Mouse (Mus musculus) left cerebral cortex, adult 9 months (tissue): ENCODE results near the gene Ppp2r5e.
"Not testable (repeated sequence)": the region's sequence is repeated elsewhere in the genome, so short reads cannot be mapped to it uniquely, and the experiment has no call there.

ENCODE experiments used
- DNase-seq, 2 experiments: peaks; one replicate each; pipeline ENCODE4 v3.0.0; 2022; ENCODE audit warnings: low spot score in 2 of 2

Ppp2r5e gene

GRCm38 (mm10) chr12:75446245-75446644, 149.8 kb downstream of the Ppp2r5e start:
- no peak for DNase-seq

- not testable (repeated sequence) for DNase-seq
Measured at GRCm38 (mm10) chr12:75432400-75432799, 163.6 kb downstream of the Ppp2r5e start.

GRCm38 (mm10) chr12:75429685-75430396, 166.2 kb downstream of the Ppp2r5e start:
- no peak for DNase-seq

GRCm38 (mm10) chr12:75428719-75429118, 167.3 kb downstream of the Ppp2r5e start:
- no peak for DNase-seq

GRCm38 (mm10) chr12:75425882-75426281, 170.2 kb downstream of the Ppp2r5e start:
- DNase-seq: no peak

GRCm38 (mm10) chr12:75424817-75425216, 171.2 kb downstream of the Ppp2r5e start:
- no peak for DNase-seq

GRCm38 (mm10) chr12:75424359-75424758, 171.7 kb downstream of the Ppp2r5e start:
- peak; percentile 19 to 30 for DNase-seq

GRCm38 (mm10) chr12:75416681-75417080, 179.4 kb downstream of the Ppp2r5e start, which contains the start of gene Gphb5:
Gene Gphb5 (minus strand): TSS chr12:75416781.
- no peak for DNase-seq

GRCm38 (mm10) chr12:75414991-75415390, 181.1 kb downstream of the Ppp2r5e start:
- no peak for DNase-seq

GRCm38 (mm10) chr12:75412964-75413363, 183.1 kb downstream of the Ppp2r5e start:
- DNase-seq: no peak
